Mouse (Mus musculus) midbrain, embryonic 15.5 days (tissue): Measurements from ENCODE around the gene Lce1m. TPM values are rescaled to one million over a fixed set of nuclear protein-coding genes. Genes with fewer than 3 reads are reported as not detected.
"Not testable (repeated sequence)": the region's sequence is repeated elsewhere in the genome, so short reads cannot be mapped to it uniquely, and the experiment has no call there.

Source experiments
- ATAC-seq: fragments of 200-750 bp; cut with Nextera tagmentation; replicated peaks from 2 replicates; pipeline ENCODE4 v1.8.0; 2017; ENCODE audit warnings: moderate TSS enrichment
- H3K27ac ChIP-seq: fragments of 300-500 bp; sonication (generic); 2 replicates; pipeline ENCODE4 v1.5.1; 2015; ENCODE audit warnings: mild to moderate bottlenecking, inconsistent platforms
- H3K27me3 ChIP-seq: fragments of 300-500 bp; sonication (generic); replicated peaks from 2 replicates; pipeline ENCODE4 v1.6.1; 2015; ENCODE audit warnings: inconsistent platforms
- H3K36me3 ChIP-seq: fragments of 300-500 bp; sonication (generic); replicated peaks from 2 replicates; pipeline ENCODE4 v1.6.1; 2015; ENCODE audit warnings: inconsistent platforms
- H3K4me1 ChIP-seq: fragments of 300-500 bp; sonication (generic); 2 replicates; pipeline ENCODE4 v1.6.1; 2015; ENCODE audit warnings: inconsistent platforms
- H3K4me2 ChIP-seq: fragments of 300-500 bp; sonication (generic); 2 replicates; pipeline ENCODE4 v1.6.1; 2015; ENCODE audit warnings: inconsistent platforms, mild to moderate bottlenecking, moderate library complexity
- H3K4me3 ChIP-seq: fragments of 300-500 bp; sonication (generic); 2 replicates; pipeline ENCODE4 v1.5.1; 2015; ENCODE audit warnings: mild to moderate bottlenecking, inconsistent platforms
- H3K9ac ChIP-seq: fragments of 300-500 bp; sonication (generic); 2 replicates; pipeline ENCODE4 v1.6.1; 2015; ENCODE audit warnings: mild to moderate bottlenecking, inconsistent platforms
- H3K9me3 ChIP-seq: fragments of 300-500 bp; sonication (generic); 2 replicates; pipeline ENCODE4 v1.6.1; 2016; ENCODE audit warnings: inconsistent platforms
- WGBS: fragments of 180-500 bp; shearing (Covaris S2); methylation state at CpG from one replicate; pipeline ENCODE4 v1.1.7; 2015; ENCODE audit warnings: mixed read lengths; 5-methylcytosine and 5-hydroxymethylcytosine counted together
- polyA plus RNA-seq: library from polyadenylated mRNA; unstranded; fragments of >200 nt; fragmentation: Nextera tagmentation; extraction: Ambion mirVana; gene quantifications from 2 replicates; pipeline ENCODE4 v1.2.1, GENCODE M21; 2015

Lce1m gene
- polyA plus RNA-seq = not detected in 2 replicates

DNA sequence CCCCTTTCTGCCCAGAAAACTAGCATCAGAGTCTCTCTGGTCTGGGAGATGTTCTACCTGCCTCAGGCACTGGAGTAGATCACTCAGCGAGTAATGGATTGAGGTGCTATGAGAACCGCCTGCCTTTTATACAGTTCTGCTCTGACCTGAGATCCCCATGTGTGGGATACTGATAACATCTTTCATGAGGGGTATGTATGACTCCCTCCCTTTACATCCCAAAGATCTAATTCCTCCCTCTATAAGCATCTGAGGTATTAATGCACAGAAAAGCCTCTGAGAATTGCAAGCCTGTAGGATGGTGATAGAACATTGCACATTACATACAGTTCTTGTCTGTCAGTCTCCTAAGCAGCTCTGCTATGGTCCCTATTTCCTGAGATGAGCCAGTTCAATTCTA lies at the start of gene Lce1m:
Gene Lce1m, minus strand, starts transcription at position 101 of the 400 bp plus-strand sequence.
- WGBS = 94% methylated on average over 2 of the region's 2 CpGs
- no peak within 1 kb of the TSS for H3K4me2 ChIP-seq
- no peaks in the 10 kb centered on the region for H3K27me3 ChIP-seq
- H3K9ac ChIP-seq = no peak within 1 kb of the TSS
- H3K36me3 ChIP-seq = no peaks in the 10 kb centered on the region
- no peaks in the 10 kb centered on the region for H3K9me3 ChIP-seq
- H3K27ac ChIP-seq = no peak within 1 kb of the TSS
- H3K4me3 ChIP-seq = no peak within 1 kb of the TSS
- H3K4me1 ChIP-seq = peaks cover 12% of the 10 kb centered on the region
- ATAC-seq = no peak

DNA sequence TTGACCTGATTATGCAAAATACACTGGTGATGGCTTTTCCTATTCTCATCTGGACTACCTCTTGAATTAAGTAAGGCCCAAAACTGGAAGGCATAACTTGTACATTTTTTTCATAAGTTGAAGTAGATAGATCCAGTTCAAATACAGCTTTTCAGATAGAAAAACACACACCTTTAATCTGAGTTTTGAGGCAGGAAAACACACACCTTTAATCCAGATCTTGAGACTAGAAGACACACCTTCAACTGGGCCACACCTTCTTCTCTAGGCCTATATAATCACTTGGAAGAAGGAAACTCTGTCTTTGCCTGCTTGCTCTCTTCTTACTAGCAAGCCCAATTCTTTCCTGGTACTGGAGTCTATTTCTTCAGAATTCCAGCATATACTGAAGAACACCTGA lies 49.7 kb upstream of the Lce1m start, which contains the start of gene Gm4858:
Gene Gm4858, plus strand, starts transcription at position 301 of the 400 bp plus-strand sequence.
- H3K9ac ChIP-seq, H3K36me3 ChIP-seq, ATAC-seq, H3K27me3 ChIP-seq, H3K4me3 ChIP-seq, H3K4me2 ChIP-seq, H3K9me3 ChIP-seq, H3K4me1 ChIP-seq, H3K27ac ChIP-seq: not testable (repeated sequence)

DNA sequence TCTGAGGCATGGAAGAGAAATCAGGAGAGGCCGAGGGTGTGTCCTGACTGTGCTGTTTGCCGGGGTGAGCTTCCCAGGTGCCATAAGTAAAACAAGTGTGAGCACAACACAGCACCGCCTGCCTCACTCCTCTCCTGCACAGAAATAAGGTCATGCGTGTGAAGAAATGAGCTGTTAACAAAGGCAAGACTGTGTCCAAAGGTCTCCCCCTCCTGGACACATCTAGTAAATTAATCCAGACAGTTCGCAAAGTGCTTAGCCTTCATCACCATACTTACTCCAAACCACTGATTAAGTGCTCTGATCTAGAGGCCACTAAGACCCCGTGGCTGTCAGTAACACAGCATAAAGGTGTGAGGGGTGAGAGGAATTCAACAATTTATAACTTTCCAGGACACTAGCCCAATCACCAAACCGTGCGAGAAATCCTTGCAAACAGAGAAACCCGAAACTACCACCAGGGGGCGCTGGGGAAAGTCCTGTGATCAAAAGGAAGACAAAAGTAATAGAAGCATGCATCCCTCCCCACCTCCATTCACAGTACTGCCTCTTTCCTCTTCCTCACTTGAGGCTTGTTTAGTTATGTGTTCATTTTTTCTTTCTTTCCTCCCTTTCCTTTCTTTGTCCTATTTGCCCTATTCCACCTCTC lies 34.1 kb upstream of the Lce1m start:
- Histone ChIP-seq H3K36me3 (no peaks in the 10 kb centered on the region), H3K9me3 (no peaks in the 10 kb centered on the region), H3K4me1 (no peaks in the 10 kb centered on the region), H3K4me3 (no peak overlapping the region), H3K9ac (no peak overlapping the region), H3K27me3 (no peaks in the 10 kb centered on the region), H3K27ac (no peak overlapping the region), H3K4me2 (no peak overlapping the region)
- WGBS = 56% methylated on average over 10 of the region's 10 CpGs
- no peak for ATAC-seq

GRCm38 (mm10) chr3:93050182-93050581 lies 31.3 kb upstream of the Lce1m start:
- WGBS = 95% methylated on average over 1 of the region's 1 CpGs
- Histone ChIP-seq H3K27me3 (no peaks in the 10 kb centered on the region), H3K4me1 (no peaks in the 10 kb centered on the region), H3K9ac (no peak overlapping the region), H3K36me3 (no peaks in the 10 kb centered on the region), H3K4me2 (no peak overlapping the region), H3K4me3 (no peak overlapping the region), H3K9me3 (no peaks in the 10 kb centered on the region), H3K27ac (no peak overlapping the region)
- no peak for ATAC-seq

DNA sequence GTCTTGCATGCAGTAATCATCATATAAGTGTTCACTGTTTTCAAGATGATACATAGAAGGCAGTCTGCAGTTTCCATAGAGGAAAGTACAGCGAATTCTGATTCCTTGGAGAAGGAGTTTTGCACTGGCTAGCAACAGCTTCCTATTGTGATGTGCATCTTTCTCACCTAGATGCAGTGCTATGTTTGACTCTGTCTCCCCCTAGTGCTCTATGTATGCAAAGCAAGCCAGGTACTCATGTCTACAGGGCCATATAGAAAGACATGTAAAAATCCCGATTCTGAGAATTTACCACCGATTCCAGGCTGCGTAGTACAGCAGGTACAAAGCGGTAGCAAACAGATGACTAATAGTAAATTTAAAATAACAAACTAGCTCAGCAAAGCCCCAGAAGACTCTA lies 12.6 kb upstream of the Lce1m start:
- H3K4me3 ChIP-seq = no peak overlapping the region
- no peaks in the 10 kb centered on the region for H3K4me1 ChIP-seq
- no peaks in the 10 kb centered on the region for H3K9me3 ChIP-seq
- ATAC-seq = peak; percentile 99
- H3K27ac ChIP-seq = no peak overlapping the region
- H3K9ac ChIP-seq = no peak overlapping the region
- H3K4me2 ChIP-seq = no peak overlapping the region
- H3K36me3 ChIP-seq = no peaks in the 10 kb centered on the region
- no peaks in the 10 kb centered on the region for H3K27me3 ChIP-seq
- 50% methylated on average over 5 of the region's 5 CpGs for WGBS

GRCm38 (mm10) chr3:93025486-93025885 lies 6.6 kb upstream of the Lce1m start:
- ATAC-seq = no peak
- H3K27ac ChIP-seq = no peak overlapping the region
- no peak overlapping the region for H3K9ac ChIP-seq
- WGBS = 82% methylated on average over 2 of the region's 2 CpGs
- no peak overlapping the region for H3K4me2 ChIP-seq
- no peak overlapping the region for H3K4me3 ChIP-seq
- H3K9me3 ChIP-seq = no peaks in the 10 kb centered on the region
- H3K27me3 ChIP-seq = no peaks in the 10 kb centered on the region
- no peaks in the 10 kb centered on the region for H3K4me1 ChIP-seq
- H3K36me3 ChIP-seq = no peaks in the 10 kb centered on the region

- no peak overlapping the region for H3K4me2 ChIP-seq
- ATAC-seq = no peak
- H3K36me3 ChIP-seq = no peaks in the 10 kb centered on the region
- no peaks in the 10 kb centered on the region for H3K4me1 ChIP-seq
- H3K27ac ChIP-seq = no peak overlapping the region
- H3K9ac ChIP-seq = no peak overlapping the region
- H3K4me3 ChIP-seq = no peak overlapping the region
- no peaks in the 10 kb centered on the region for H3K9me3 ChIP-seq
- no peaks in the 10 kb centered on the region for H3K27me3 ChIP-seq
- WGBS = 77% methylated on average over 3 of the region's 3 CpGs
Measured at GRCm38 (mm10) chr3:93023411-93024184, 4.7 kb upstream of the Lce1m start.

DNA sequence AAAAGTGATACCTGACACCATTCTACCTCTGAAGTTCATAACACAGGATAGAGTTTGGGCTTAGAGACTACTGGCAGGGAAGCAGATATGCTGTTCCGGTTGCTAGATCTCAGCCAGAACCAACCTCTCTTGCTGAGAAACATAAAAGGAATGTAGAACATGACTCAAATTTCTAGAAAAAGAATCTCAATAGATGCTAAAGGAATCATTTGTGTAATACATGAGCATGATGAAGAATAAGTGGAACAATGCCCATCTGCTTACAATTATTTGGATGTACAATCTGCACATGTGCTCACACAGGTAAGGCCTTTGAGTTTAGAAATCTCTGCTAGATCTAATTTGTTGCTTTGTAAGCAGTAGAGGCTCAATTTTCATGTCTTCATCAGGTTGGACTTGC lies 2.3 kb upstream of the Lce1m start:
- no peak for ATAC-seq
- Histone ChIP-seq H3K4me1 (no peaks in the 10 kb centered on the region), H3K4me3 (no peak overlapping the region), H3K36me3 (no peaks in the 10 kb centered on the region), H3K27me3 (no peaks in the 10 kb centered on the region), H3K9ac (no peak overlapping the region), H3K9me3 (no peaks in the 10 kb centered on the region), H3K27ac (no peak overlapping the region), H3K4me2 (no peak overlapping the region)
- WGBS = 88% methylated on average over 1 of the region's 1 CpGs

- Histone ChIP-seq H3K27me3 (no peaks in the 10 kb centered on the region), H3K4me2 (peak within 1 kb of the TSS; percentile 65), H3K36me3 (no peaks in the 10 kb centered on the region), H3K9ac (peak within 1 kb of the TSS; percentile 38), H3K9me3 (no peaks in the 10 kb centered on the region), H3K4me1 (peaks cover 13% of the 10 kb centered on the region), H3K4me3 (peak within 1 kb of the TSS; percentile 45), H3K27ac (peak within 1 kb of the TSS; percentile 34)
- ATAC-seq = no peak
- 62% methylated on average over 4 of the region's 4 CpGs for WGBS
Measured at GRCm38 (mm10) chr3:93015460-93016104, 3.3 kb downstream of the Lce1m start, which contains the start of gene Crct1. TSS of gene Crct1 (minus strand) at chr3:93015687.

- H3K4me2 ChIP-seq = peak overlapping the region; percentile 65
- peak; percentile 64 for ATAC-seq
- H3K27me3 ChIP-seq = no peaks in the 10 kb centered on the region
- H3K9me3 ChIP-seq = no peaks in the 10 kb centered on the region
- H3K4me1 ChIP-seq = peaks cover 13% of the 10 kb centered on the region
- peak overlapping the region; percentile 45 for H3K4me3 ChIP-seq
- peak overlapping the region; percentile 38 for H3K9ac ChIP-seq
- no peaks in the 10 kb centered on the region for H3K36me3 ChIP-seq
- 15% methylated on average over 5 of the region's 5 CpGs for WGBS
- no peak overlapping the region for H3K27ac ChIP-seq
Measured at GRCm38 (mm10) chr3:93014871-93015270, 4.0 kb downstream of the Lce1m start.

DNA sequence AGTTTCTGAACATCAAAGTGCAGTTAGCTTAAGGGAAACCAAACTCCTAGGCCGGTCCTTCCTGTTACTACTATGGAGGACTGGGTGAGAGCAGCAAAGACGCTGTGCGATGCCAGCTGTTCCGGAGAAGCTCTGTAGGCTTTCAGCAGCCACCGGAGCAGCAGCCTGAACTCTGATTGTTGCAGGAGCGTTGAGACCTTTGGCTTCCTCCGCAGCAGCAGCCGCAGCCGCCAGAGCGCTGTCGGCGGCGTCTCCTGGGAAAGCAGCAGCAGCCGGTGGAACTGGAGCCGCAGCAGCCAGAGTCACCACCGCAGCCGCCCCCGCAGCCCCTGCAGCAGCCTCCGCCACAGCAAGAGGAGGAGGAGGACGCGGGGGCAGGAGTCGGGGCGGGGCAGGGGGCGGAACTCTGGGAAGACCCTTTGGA lies 4.5 kb downstream of the Lce1m start:
- Histone ChIP-seq H3K4me3 (peak overlapping the region; percentile 45), H3K27ac (peak overlapping the region; percentile 34), H3K4me2 (peak overlapping the region; percentile 65), H3K9ac (peak overlapping the region; percentile 38), H3K27me3 (no peaks in the 10 kb centered on the region), H3K4me1 (peaks cover 13% of the 10 kb centered on the region), H3K36me3 (no peaks in the 10 kb centered on the region), H3K9me3 (no peaks in the 10 kb centered on the region)
- WGBS = 1% methylated on average over 24 of the region's 24 CpGs
- ATAC-seq = peak; percentile 94

DNA sequence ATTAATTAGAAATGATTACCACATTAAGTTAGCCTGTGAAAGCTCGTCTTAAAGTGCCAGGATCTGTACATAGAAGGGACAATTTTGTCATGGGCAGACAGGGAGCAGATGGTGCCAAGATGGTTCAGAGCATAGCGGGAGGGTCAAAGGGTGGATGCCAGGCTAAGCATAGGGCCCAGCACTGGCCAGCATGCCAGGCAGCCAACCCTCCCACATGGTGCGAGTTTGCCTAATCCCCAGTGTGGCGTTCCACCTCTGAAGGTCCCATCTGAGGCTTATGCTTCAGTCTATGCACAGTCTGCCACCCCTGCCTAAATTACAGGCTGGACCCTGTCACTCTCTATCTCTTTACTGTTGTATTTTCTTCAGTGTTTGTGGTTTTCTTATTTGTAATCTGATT lies 16.0 kb downstream of the Lce1m start:
- Histone ChIP-seq H3K27me3 (no peaks in the 10 kb centered on the region), H3K9me3 (no peaks in the 10 kb centered on the region), H3K9ac (no peak overlapping the region), H3K4me1 (no peaks in the 10 kb centered on the region), H3K4me2 (no peak overlapping the region), H3K36me3 (no peaks in the 10 kb centered on the region), H3K27ac (no peak overlapping the region), H3K4me3 (no peak overlapping the region)
- WGBS = 64% methylated on average over 4 of the region's 4 CpGs
- ATAC-seq = no peak
